Mouse (Mus musculus) frontal cortex, postnatal 14 days (tissue): ENCODE data around the gene Cks2.
"Not testable (repeated sequence)": the region's sequence is repeated elsewhere in the genome, so short reads cannot be mapped to it uniquely, and the experiment has no call there.

ENCODE experiments used
- DNase-seq, 2 experiments: peaks; one replicate each; pipeline ENCODE4 v3.0.0; 2022; ENCODE audit warnings: low spot score in 2 of 2

The Cks2 gene

DNA sequence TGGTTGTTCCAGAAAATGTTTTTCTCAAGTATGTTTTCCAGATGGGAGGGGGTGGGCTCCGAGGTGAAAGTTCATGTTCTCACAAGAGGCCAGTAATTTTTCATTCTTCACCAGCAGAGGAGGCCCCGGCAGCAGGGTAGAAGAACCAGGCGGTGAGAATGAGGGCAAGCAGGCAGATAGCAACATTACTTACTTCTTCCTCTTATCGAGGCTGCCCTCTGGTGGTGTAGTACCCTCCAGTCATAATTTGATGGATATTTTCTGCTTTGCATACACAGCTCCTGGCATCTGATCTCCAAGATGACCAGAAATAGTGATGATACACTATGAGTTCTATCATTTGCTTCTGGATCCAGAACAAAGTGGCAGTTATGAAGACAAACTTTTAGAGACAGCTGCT, 6.1 kb upstream of the Cks2 start:
- DNase-seq: no peak

GRCm38 (mm10) chr13:51641424-51641823, 3.6 kb upstream of the Cks2 start:
- DNase-seq: no peak

DNA sequence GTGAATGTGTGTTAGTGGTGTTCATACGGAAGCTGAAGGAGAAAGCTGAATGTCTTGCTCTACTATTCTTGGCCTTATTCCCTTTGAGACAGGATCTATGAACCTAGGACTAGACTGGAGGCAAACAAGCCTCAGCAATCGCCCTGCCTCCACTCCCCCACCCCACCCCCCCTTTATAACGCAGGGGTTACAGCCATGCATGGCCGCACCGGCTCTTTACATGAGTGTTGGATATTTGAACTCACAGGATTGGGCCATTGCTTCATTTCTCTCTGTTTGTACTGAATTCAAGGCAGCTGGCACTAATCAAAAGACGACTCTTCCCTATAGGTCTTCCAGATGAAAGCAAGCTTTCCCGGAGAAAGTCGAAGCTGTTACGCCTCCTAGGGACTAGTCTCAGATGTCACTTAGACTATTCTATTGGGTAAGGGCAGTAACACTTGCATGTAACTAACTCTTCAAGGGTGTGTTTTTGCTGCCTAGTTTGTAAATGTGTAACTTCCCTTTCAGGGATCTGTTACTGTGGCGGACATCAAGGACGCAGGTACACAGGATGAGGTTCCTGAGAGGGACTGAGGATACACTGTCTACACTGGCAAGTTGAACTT, 2.8 kb upstream of the Cks2 start:
- no peak for DNase-seq

DNA sequence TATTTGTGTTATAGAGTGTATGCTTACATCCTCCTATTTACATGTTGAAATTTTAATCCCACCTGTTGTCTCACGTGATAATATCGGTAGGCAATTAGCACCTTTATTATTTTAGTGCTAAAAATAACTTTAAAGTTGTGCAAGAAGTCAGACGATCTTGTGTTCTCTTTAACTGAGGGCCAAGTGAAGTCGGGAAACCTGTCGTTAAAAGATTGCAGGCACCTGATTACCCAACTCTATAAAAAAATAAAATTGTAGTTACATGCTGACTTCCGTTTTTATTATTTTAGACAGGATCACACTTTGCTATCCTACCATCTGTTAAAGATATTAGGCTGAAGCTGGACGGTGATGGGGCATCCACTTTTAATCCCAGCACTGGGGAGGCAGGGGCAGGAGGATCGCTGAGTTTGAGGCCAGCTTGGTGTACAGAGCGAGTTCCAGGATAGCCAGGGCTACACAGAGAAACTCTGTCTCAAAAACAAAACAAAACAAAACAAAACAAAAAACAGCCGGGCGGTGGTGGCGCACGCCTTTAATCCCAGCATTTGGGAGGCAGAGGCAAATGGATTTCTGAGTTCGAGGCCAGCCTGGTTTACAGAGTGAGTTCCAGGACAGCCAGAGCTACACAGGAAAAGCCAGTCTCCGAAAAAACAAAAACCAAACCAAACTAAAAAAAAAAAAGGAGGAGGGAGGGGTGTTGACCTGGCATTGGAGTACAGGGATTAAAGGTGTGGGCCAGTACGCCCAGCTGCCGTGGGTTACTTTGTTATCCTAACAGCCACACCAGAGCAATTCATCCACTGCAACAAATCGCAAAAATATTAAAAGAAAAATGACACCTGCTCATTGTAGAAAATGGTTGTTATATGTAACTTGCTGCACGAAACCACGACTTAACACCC, 856 bp upstream of the Cks2 start:
- DNase-seq: no peak

GRCm38 (mm10) chr13:51645872-51646271, 840 bp downstream of the Cks2 start:
- no peak for DNase-seq

DNA sequence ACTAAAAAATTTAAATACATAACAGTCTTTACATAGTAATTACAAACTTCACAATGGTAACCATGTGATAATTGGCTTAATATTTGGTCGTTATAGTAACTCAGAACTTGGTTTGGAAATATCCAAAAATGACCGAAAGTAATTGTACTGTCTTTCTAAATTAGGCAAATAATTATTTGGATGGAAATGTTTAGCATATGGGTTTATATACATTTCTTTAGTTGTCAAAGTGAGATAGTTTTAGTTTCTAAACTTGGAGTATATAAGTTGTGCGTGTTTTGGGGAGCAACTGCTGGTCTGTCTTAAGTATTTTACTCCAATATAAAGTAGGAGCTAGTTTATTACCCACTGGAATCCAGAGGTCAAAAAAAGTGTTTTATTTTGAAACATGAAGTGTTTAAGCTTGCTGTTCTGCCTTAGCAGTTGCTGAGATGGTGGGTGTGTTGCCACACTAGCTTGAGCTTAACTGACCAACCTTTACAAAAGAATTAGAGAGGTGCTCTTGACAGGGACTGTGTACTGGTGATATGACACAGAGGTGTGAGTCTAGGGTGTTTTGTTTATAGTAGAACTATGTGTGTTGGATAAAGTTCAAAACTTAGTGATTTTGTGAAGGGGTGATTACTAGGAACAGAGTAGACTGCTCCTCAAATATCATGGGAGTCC, 1.5 kb downstream of the Cks2 start:
- DNase-seq: no peak

GRCm38 (mm10) chr13:51647770-51648169, 2.7 kb downstream of the Cks2 start:
- no peak for DNase-seq

GRCm38 (mm10) chr13:51648237-51648636, 3.2 kb downstream of the Cks2 start:
- no peak for DNase-seq

- no peak for DNase-seq
Observed at GRCm38 (mm10) chr13:51649740-51650139, 4.7 kb downstream of the Cks2 start.

DNA sequence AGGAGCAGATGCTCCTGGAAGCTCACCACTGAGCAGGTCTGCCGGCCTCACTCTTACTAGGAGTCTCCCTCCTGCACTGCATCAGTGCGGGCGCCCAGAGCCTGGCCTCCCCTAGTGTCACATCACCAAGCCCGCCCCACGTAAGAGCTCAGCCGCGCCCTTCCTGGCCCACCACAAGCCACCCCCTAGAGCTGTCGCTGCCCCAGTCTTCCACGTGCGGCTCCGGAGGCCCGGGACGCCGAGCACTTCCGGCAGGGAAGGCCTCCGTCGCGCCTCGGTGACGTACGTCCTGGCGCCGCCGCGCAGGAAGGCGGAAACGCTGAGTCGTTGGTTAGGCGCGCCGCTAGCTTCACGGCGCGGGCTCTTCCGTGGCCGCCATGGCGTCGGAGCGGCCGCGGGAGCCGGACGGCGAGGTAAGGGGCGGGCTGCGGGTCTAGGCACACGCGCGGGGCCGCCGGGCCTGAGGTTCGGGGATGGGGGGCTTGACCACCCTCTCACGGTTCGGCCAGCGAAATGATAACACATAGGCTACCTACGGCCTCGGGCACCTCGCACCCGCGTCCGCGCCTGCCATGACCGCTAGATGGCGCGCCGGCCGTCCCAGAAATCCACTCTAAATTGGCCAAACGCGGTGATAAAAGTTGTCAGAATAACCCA, 6.5 kb downstream of the Cks2 start, which contains the start of gene Secisbp2:
Secisbp2 (plus strand) TSS at position 290 of the 657 bp plus-strand sequence.
- DNase-seq: peak; percentile 88 to 91

- no peak for DNase-seq
Observed at GRCm38 (mm10) chr13:51653159-51653558, 8.1 kb downstream of the Cks2 start.

- no peak for DNase-seq
Observed at GRCm38 (mm10) chr13:51653961-51654360, 8.9 kb downstream of the Cks2 start.

GRCm38 (mm10) chr13:51656516-51657235, 11.6 kb downstream of the Cks2 start:
- DNase-seq: no peak

DNA sequence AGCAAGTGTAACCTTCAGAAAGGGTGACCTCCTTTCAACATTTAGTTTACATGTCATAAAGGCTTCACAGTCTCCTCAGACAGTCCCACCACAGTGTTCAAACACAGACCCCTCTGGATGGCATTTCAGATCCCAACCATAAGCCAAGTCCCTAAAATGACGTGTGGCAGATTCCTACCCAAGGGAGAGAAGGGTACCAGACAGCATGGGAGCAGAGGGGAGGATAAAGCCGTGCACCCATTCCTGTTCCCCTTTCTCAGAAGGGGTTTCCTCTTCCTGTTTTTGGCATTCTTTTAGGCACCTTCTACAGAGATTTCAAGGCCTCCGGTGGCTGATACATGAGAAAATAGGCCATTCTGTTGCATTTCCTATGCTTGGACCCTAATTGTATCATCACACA, 13.1 kb downstream of the Cks2 start:
- no peak for DNase-seq

DNA sequence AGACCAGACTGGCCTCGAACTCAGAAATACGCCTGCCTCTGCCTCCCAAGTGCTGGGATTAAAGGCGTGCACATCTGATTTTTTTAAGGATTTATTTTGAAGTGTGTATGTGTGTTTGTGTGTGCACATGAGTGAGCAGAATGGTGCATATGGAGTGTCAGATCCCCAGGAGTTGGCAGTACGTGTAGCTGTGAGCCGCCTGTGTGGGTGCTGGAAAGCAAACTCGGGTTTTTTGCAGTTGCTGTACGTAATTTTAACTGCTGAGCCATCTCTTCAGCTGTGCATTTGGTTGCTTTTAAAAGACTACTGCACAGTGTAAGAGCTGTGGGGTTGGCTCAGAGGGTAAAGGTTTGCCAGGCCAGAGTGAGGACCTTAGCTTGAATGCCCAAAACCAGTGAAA, 14.5 kb downstream of the Cks2 start:
- DNase-seq: no peak

DNA sequence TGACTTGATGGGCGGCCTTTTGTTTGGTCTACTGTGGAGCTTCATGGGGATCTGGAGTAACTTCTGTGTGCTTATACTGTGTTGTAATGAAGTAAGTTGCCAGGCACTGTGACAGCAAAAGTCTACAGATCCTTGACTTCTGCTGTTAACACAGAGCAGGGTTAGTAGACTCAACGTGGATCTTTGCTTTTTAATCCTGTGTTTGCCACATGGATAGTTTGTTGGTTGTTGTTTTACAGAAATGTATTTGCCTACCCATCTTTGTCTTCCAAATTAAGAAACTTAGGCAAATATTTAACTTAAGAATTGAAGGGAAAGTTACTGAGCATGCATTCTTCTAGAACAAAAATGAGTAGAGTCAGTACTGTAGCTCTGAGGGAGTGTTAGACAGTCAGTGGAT, 18.5 kb downstream of the Cks2 start:
- no peak for DNase-seq

DNA sequence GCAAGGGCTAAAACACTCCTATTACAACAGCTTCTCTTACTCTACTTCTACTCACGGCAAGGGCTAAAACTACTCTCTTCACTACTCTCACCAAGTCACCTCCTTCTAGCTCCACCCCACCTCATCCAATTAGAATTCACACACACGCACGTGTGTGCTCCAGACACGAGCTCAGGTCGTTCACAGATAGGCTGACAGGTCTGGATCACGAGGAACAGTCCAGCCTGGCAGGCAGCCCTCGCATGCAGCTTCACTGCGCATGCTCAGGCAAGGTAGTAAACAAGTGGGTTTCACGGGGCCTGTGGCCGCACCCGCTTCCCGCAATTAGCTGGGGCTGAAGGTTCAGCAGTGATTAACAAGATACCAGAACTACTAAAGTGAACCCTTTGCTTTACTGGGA, 23.2 kb downstream of the Cks2 start:
- not testable (repeated sequence) for DNase-seq

- DNase-seq: no peak
Observed at GRCm38 (mm10) chr13:51676641-51677040, 31.6 kb downstream of the Cks2 start.

- no peak for DNase-seq
Observed at GRCm38 (mm10) chr13:51677041-51677440, 32.0 kb downstream of the Cks2 start.

DNA sequence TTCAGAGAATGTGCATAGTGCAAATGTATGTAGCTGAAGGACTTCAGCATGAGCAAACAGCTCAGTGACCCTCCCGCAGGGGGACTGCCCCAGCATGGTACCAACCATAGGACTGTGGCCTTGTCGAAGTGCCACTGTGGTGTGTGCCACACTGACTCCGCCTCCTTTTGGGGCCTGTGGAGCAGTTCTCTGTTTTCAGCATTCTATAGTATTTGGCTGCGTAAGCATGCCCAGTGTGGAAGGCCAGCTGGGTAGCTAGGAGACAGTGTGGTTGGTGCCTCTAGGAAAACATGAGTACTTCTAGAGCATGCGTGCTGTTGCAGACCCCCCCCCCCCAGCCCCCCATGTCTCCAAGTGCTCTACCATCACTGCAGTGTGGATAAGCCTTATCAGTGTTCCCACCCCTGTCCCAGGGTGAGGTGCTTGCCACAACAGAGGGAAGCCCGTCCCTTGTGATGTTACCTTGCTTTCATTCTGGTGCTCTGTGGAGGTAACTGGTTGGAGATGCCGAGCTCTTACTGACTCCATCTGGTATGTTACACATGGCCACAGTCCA, 32.7 kb downstream of the Cks2 start:
- no peak for DNase-seq

DNA sequence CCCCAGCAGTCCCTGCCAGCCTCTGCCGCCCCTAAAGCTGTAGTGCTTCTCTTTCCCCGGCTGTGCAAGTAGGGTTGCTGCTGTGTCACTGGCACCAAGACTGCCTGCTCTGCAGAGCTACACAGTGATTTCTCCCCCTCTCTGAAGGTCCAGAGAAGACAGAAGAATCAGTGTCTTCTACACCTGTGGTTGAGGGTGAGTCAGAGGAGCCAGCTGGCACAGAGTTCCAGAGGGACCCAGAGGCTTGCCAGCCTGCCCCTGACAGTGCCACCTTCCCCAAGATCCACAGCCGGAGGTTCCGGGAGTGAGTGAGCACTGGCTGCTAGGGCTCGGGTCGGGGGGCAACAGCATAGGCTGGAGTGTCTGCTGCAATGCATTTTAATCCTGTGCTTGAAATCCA, 33.7 kb downstream of the Cks2 start:
- no peak for DNase-seq
